Mouse (Mus musculus) olfactory bulb, adult 2 months (tissue): ENCODE results near the gene Tspan14. TPM values are rescaled to one million over a fixed set of nuclear protein-coding genes. Genes with fewer than 3 reads are reported as not detected.

Experiments
- H3K27ac ChIP-seq: fragments of 200-500 bp; 2 replicates; pipeline ENCODE4 v1.5.1; 2012; ENCODE audit warnings: low read depth, low read length; ENCODE audit not compliant: insufficient read depth
- H3K4me1 ChIP-seq: fragments of 200-500 bp; 2 replicates; pipeline ENCODE4 v1.6.1; 2012; ENCODE audit warnings: low read length; ENCODE audit not compliant: control insufficient read depth, insufficient read depth
- H3K4me3 ChIP-seq: fragments of 200-500 bp; 2 replicates; pipeline ENCODE4 v1.5.1; 2012; ENCODE audit warnings: mild to moderate bottlenecking, low read depth, low read length, moderate library complexity; ENCODE audit not compliant: insufficient read depth
- CTCF ChIP-seq: fragments of 200-500 bp; IDR thresholded peaks from 2 replicates; pipeline ENCODE4 v1.5.1; 2012; ENCODE audit warnings: low read depth, mild to moderate bottlenecking, low read length, moderate library complexity; ENCODE audit not compliant: insufficient read depth
- POLR2A ChIP-seq: fragments of 200-500 bp; IDR thresholded peaks from 2 replicates; pipeline ENCODE4 v1.6.1; 2012; ENCODE audit warnings: mild to moderate bottlenecking, low read depth, low read length, moderate library complexity; ENCODE audit not compliant: insufficient read depth
- WGBS: fragments of 180-500 bp; shearing (Covaris S2); methylation state at CpG from one replicate; pipeline ENCODE4 v1.1.7; 2018; 5-methylcytosine and 5-hydroxymethylcytosine counted together
- polyA plus RNA-seq: library from polyadenylated mRNA; stranded (reverse); fragments of >200 nt; gene quantifications from 2 replicates; pipeline ENCODE4 v1.2.4, GENCODE M21; 2012; ENCODE audit warnings: low replicate concordance; ENCODE audit not compliant: missing spikeins, insufficient read depth, insufficient read length

Tspan14 gene
- polyA plus RNA-seq, 1 experiment = not detected

DNA sequence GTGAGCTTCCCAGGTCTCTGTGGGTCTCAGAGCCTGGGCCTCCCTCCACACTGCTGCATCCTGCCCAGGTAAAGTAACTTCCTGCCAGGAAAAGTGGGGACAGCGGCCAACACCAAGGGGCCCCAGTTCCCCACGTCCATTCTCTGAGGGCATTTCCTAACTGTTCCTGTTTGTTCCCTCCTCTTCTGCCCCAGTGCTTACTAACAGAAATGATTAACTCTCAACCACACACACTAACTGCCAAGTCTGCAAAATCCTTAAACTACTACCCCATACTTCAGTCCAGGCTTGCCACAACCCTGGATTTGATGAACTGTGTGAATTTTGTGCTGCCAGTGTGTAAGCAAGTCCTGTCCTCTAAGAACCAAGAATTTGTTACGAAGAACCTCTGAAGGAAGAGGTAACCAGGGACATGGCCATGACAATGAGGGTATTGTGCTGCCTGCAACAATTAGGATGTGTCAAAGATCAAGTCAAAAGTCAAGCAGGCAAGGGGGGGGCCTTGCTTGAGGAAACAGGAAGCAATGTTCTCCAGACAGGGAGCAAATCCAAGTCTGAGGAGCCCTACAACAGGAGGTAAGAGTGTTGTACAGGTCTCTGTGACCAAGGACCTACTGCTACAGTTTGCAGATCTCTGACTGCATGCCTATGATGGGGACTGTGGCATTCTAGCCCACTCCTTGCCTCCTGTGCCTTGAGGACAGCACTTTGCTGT lies 35.3 kb downstream of the Tspan14 start:
- 75% methylated on average over 3 of the region's 3 CpGs for WGBS
- no peak overlapping the region for H3K4me3 ChIP-seq
- H3K27ac ChIP-seq = no peak overlapping the region
- peaks cover 7% of the 10 kb centered on the region for H3K4me1 ChIP-seq
- TF ChIP-seq POLR2A (no peak), CTCF (no peak)

- H3K4me3 ChIP-seq = no peak overlapping the region
- no peak overlapping the region for H3K27ac ChIP-seq
- TF ChIP-seq POLR2A (no peak), CTCF (no peak)
- WGBS = 93% methylated on average over 2 of the region's 2 CpGs
- peaks cover 7% of the 10 kb centered on the region for H3K4me1 ChIP-seq
Observed at GRCm38 (mm10) chr14:40929943-40930342, 36.7 kb downstream of the Tspan14 start.

DNA sequence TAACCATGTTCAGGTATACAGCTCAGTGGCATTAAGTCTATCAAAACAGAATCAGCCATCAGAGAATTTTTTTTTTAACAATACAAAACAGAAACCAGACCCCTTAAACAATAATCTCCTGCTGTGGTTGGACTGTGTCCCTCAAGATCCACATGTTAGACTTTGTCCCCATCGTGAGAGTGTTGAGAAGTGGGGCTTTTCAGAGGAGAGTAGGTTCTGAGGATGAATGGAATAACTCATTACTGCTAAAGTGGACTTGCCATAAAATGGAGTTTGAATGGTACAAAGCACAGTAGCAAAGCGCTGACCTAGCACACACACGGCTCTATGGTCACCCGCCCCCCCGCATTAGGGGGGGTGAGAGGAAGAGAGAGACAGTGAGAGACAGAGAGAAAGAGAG lies 37.7 kb downstream of the Tspan14 start:
- TF ChIP-seq POLR2A = no peak
- TF ChIP-seq CTCF = no peak
- peaks cover 10% of the 10 kb centered on the region for H3K4me1 ChIP-seq
- 54% methylated on average over 5 of the region's 5 CpGs for WGBS
- no peak overlapping the region; the same call in 1 of the 2 replicates for H3K27ac ChIP-seq
- H3K4me3 ChIP-seq = no peak overlapping the region

DNA sequence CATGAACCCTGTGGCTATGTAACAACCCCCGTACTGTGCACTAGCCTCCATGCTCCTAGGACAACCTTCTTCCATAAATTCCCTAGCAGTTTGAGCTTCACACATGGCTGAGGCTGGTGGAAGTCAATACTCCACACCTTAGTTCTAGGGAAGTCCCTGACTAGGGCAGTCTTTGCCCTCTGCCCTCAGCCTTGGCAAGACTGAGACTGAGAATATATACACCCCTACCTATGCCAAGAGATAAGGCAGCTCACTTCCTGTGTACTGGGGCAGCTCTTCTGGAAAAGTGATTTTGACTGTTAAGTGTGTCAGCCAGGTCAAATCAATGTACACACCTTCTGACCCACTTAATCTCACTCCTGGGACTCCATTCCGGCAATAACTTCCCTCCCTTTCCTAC lies 39.6 kb downstream of the Tspan14 start:
- WGBS = 83% methylated on average over 2 of the region's 2 CpGs
- Histone ChIP-seq H3K4me1 (peaks cover 6% of the 10 kb centered on the region), H3K4me3 (no peak overlapping the region), H3K27ac (no peak overlapping the region)
- no peak for TF ChIP-seq CTCF
- TF ChIP-seq POLR2A = no peak

DNA sequence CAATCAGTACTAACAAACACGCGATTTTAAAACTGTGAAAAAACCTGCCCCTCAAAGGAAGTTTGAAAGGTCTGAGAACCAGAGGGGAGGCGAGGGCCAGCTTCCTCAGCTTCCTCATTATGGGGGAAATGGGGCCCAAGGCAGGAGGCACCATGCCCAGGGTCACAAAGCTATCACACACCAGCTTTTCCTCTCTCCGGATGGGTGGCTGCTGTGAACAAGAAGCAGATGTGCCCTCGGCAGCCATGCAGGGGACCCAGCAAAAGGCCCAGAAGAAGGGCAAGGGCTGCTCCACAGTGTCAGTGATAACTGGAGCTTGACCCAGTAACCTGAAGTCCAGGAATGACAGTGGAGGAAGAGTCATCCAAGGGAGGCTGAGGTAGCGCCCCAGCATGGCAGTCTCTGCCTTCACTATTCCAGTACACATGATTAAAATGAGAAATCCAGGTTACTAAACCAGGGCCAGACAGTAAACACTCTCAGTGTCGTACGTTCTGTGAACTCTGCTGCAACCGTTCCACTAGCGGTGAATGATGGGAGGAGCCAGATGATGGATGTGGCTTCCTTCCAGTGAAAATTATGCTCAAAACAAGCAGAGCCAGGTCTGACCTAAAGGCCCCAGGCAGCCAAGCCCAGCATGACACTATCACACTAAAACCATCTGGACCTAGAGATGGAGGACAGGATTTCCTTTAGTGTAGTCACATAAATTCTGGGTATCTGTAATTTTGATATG lies 42.1 kb downstream of the Tspan14 start:
- WGBS = 77% methylated on average over 10 of the region's 10 CpGs
- H3K27ac ChIP-seq = no peak overlapping the region

GRCm38 (mm10) chr14:40921241-40921640 lies 45.4 kb downstream of the Tspan14 start:
- TF ChIP-seq POLR2A (no peak), CTCF (no peak)
- 88% methylated on average over 1 of the region's 1 CpGs for WGBS
- H3K4me3 ChIP-seq = no peak overlapping the region
- peaks cover 3% of the 10 kb centered on the region; the same call in 1 of the 2 replicates for H3K4me1 ChIP-seq
- no peak overlapping the region for H3K27ac ChIP-seq

More for the DNA sequence above, 42.1 kb downstream of the Tspan14 start:
- Histone ChIP-seq H3K4me1 (peaks cover 3% of the 10 kb centered on the region), H3K4me3 (no peak overlapping the region)
- TF ChIP-seq POLR2A (no peak), CTCF (no peak)

- 87% methylated on average over 7 of the region's 7 CpGs for WGBS
- Histone ChIP-seq H3K4me1 (peaks cover 5% of the 10 kb centered on the region), H3K4me3 (no peak overlapping the region), H3K27ac (no peak overlapping the region)
- no peak for TF ChIP-seq POLR2A
- TF ChIP-seq CTCF = no peak
Observed at GRCm38 (mm10) chr14:40919521-40919920, 47.1 kb downstream of the Tspan14 start.

DNA sequence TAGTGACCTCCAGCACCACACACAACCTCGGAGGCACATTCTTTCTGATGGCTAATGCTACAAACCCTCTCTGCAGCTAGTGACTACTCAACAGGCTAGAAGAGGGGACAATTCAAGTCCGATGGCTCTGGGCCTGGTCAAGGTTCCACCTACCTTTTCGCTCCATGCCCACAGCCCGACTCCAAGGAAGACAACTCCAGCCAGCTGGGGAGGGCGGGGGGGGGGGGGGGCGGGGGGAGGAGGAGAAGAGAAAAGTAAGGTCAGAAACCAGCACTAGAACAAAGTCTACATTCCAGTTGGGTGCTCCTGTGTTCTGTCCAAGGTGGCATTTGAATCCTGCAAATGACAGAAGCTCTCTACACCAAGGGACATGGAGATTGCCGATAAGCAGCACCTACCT lies 48.1 kb downstream of the Tspan14 start:
- Histone ChIP-seq H3K4me3 (no peak overlapping the region), H3K27ac (no peak overlapping the region), H3K4me1 (peaks cover 2% of the 10 kb centered on the region)
- TF ChIP-seq CTCF (no peak), POLR2A (no peak)
- WGBS = 63% methylated on average over 7 of the region's 7 CpGs

DNA sequence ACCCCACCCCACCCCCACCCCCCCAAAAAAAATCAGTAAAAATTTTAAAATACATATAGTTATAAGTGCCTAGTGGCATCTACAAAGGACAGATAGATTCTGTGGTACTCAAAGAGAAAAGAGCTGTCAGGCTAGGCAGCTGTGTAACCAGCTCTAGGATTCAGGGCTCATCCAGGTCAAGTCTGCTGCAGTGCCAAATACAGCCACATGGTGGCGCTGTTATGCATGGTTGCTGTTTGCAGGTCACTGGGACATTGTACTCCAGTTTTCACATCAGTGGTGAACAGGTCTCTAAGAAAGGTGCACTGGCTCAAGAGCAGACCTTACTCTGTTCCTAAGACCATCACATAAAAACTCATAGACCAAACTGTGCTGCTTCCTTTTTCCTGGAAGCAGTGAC lies 49.0 kb downstream of the Tspan14 start:
- TF ChIP-seq POLR2A (no peak), CTCF (peak; percentile 46)
- 0% methylated on average over 1 of the region's 1 CpGs for WGBS

More for the DNA sequence above, 49.0 kb downstream of the Tspan14 start:
- no peak overlapping the region for H3K4me3 ChIP-seq
- no peak overlapping the region for H3K27ac ChIP-seq
- H3K4me1 ChIP-seq = peaks cover 2% of the 10 kb centered on the region
